Mouse (Mus musculus) embryonic facial prominence, embryonic 13.5 days (tissue): Measurements from ENCODE around the gene Gm10645. TPM values are rescaled to one million over a fixed set of nuclear protein-coding genes. Genes with fewer than 3 reads are reported as not detected.

Experiments
- ATAC-seq: fragments of 200-750 bp; cut with Nextera tagmentation; 2 replicates; pipeline ENCODE4 v1.8.0; 2017; ENCODE audit warnings: low read depth; ENCODE audit not compliant: insufficient number of reproducible peaks, insufficient read depth, low FRiP score, low TSS enrichment
- H3K27ac ChIP-seq: fragments of 300-500 bp; sonication (generic); 2 replicates; pipeline ENCODE4 v1.5.1; 2015; ENCODE audit warnings: moderate library complexity, mild to moderate bottlenecking, inconsistent platforms
- H3K27me3 ChIP-seq: fragments of 300-500 bp; sonication (generic); 2 replicates; pipeline ENCODE4 v1.6.1; 2015; ENCODE audit warnings: mild to moderate bottlenecking, inconsistent platforms
- H3K36me3 ChIP-seq: fragments of 300-500 bp; sonication (generic); 2 replicates; pipeline ENCODE4 v1.6.1; 2015; ENCODE audit warnings: mild to moderate bottlenecking, inconsistent platforms
- H3K4me1 ChIP-seq: fragments of 300-500 bp; sonication (generic); 2 replicates; pipeline ENCODE4 v1.6.1; 2015; ENCODE audit warnings: inconsistent platforms
- H3K4me2 ChIP-seq: fragments of 300-500 bp; sonication (generic); 2 replicates; pipeline ENCODE4 v1.6.1; 2015; ENCODE audit warnings: moderate library complexity, mild to moderate bottlenecking, inconsistent platforms
- H3K4me3 ChIP-seq: fragments of 300-500 bp; sonication (generic); 2 replicates; pipeline ENCODE4 v1.5.1; 2015; ENCODE audit warnings: mild to moderate bottlenecking, inconsistent platforms
- H3K9ac ChIP-seq: fragments of 300-500 bp; sonication (generic); 2 replicates; pipeline ENCODE4 v1.6.1; 2015; ENCODE audit warnings: mild to moderate bottlenecking, inconsistent platforms
- H3K9me3 ChIP-seq: fragments of 300-500 bp; sonication (generic); 2 replicates; pipeline ENCODE4 v1.6.1; 2016; ENCODE audit warnings: inconsistent platforms
- WGBS: fragments of 180-500 bp; shearing (Covaris S2); methylation state at CpG from one replicate; pipeline ENCODE4 v1.1.7; 2015; ENCODE audit warnings: mixed read lengths; 5-methylcytosine and 5-hydroxymethylcytosine counted together
- polyA plus RNA-seq: library from polyadenylated mRNA; unstranded; fragments of >200 nt; fragmentation: Nextera tagmentation; extraction: Ambion mirVana; gene quantifications from 2 replicates; pipeline ENCODE4 v1.2.1, GENCODE M21; 2015

Gene Gm10645
- 1.4 and 2.6 TPM in 2 replicates for polyA plus RNA-seq

DNA sequence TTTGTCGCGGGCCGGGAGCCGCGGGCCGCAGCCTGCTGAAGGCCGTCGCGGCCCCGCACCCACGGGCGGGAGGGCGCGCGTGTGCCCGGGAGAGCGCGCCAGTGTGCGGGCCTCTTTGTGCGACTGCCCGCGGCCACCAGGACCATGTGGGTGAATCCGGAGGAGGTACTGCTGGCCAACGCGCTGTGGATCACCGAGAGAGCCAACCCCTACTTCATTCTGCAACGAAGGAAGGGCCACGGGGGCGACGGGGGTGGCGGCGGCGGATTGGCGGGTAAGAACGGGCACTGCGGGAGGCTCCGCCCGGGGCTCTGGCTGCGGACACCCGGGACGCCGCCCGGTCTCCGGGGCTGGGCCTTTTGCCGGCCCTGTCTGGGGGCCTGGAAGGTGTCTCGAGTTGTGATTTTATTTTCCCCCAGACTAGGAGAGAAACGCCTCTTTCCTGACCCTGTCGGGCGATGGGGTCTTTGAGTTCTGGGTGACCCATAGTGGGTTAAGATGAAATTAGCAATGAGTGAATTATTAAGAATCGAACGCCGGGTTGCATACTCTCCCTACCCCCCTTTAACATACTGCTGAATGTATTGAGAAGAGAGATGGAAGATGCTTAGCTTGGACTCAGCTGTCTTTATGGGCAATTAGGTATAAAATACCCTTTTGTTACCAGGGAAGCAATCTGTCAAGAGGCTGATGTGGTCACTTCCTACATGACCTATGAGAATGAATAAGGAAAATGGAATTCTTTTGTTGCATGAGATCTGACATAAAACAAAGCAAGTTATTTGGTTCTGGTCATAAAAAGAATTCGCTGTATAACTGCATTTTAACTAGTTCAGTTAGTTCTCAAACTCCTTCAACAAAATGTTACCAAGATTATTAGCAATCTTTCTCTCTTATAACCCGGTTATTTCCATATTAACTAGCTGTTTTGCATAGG lies at the start of gene Gm10645:
Gene Gm10645, minus strand, starts transcription at position 240 of the 937 bp plus-strand sequence.
- H3K4me1 ChIP-seq: peaks cover 8% of the 10 kb centered on the region
- H3K4me3 ChIP-seq: peak within 1 kb of the TSS; percentile 74
- no peaks in the 10 kb centered on the region for H3K9me3 ChIP-seq
- H3K4me2 ChIP-seq: peak within 1 kb of the TSS; percentile 86
- peak within 1 kb of the TSS; percentile 70 for H3K27ac ChIP-seq
- 3% methylated on average over 54 of the region's 54 CpGs for WGBS
- no peaks in the 10 kb centered on the region for H3K36me3 ChIP-seq
- peak within 1 kb of the TSS; percentile 84 for H3K9ac ChIP-seq
- ATAC-seq: peak; percentile 22; the same call in 1 of the 2 replicates
- H3K27me3 ChIP-seq: peaks cover 14% of the 10 kb centered on the region

GRCm38 (mm10) chr8:83215065-83215464 lies 49.1 kb upstream of the Gm10645 start:
- WGBS: 70% methylated on average over 5 of the region's 5 CpGs
- H3K36me3 ChIP-seq: peaks cover 13% of the 10 kb centered on the region
- H3K27ac ChIP-seq: no peak overlapping the region
- no peaks in the 10 kb centered on the region for H3K27me3 ChIP-seq
- H3K4me1 ChIP-seq: no peaks in the 10 kb centered on the region
- no peaks in the 10 kb centered on the region for H3K9me3 ChIP-seq
- H3K4me2 ChIP-seq: no peak overlapping the region
- no peak overlapping the region for H3K4me3 ChIP-seq
- no peak overlapping the region for H3K9ac ChIP-seq
- no peak for ATAC-seq

DNA sequence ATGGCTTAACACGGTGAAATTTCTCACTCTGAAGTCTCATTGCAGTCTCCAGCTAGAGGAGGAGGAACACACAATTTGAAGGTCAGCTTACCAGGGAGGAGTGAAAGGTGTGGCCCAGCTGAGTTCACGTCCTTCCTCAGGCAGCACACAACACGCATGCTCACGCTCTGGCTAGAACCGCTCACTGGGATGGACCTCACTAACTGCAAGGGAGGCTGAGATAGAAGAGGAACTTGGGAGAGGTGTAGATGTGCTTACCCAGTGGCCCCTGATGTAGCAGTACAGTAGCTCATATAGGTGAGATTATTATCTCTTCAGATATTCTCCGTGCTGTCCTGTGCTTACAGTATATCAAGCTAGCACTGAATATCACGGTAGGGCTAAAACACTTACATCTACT lies 44.7 kb upstream of the Gm10645 start:
- Histone ChIP-seq H3K36me3 (peaks cover 13% of the 10 kb centered on the region), H3K9ac (no peak overlapping the region), H3K27me3 (no peaks in the 10 kb centered on the region), H3K9me3 (no peaks in the 10 kb centered on the region), H3K27ac (no peak overlapping the region), H3K4me2 (no peak overlapping the region), H3K4me1 (no peaks in the 10 kb centered on the region), H3K4me3 (no peak overlapping the region)
- WGBS: 94% methylated on average over 7 of the region's 7 CpGs
- no peak for ATAC-seq

DNA sequence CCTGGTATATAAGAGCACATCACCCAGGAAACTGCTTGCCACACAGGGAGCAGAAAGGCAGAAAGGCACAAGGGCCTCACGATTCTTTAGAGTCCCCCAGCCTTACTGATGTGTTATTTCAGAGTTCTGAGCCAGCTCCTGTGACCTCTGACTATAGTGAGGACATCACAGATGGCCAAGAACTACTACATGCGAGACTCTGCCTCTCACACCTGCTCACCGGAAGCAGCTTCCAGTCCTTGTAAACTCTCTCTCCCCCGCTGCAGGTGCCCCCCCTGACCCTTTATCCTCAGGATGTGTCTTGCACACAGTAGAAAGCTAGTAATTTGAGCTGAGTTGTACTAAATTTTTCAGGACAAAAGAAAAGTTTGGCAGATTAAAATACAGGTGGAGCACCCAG lies 43.6 kb upstream of the Gm10645 start:
- no peaks in the 10 kb centered on the region for H3K9me3 ChIP-seq
- no peaks in the 10 kb centered on the region for H3K4me1 ChIP-seq
- WGBS: 68% methylated on average over 4 of the region's 4 CpGs
- no peak overlapping the region for H3K27ac ChIP-seq
- no peak overlapping the region for H3K4me2 ChIP-seq
- H3K27me3 ChIP-seq: no peaks in the 10 kb centered on the region
- no peak for ATAC-seq
- no peak overlapping the region for H3K4me3 ChIP-seq
- H3K9ac ChIP-seq: no peak overlapping the region
- peaks cover 13% of the 10 kb centered on the region for H3K36me3 ChIP-seq

- H3K9ac ChIP-seq: no peak overlapping the region
- 83% methylated on average over 7 of the region's 7 CpGs for whole genome bisulfite sequencing
- H3K4me2 ChIP-seq: no peak overlapping the region
- no peaks in the 10 kb centered on the region for H3K27me3 ChIP-seq
- H3K27ac ChIP-seq: no peak overlapping the region
- no peak overlapping the region for H3K4me3 ChIP-seq
- no peak for ATAC-seq
- H3K36me3 ChIP-seq: no peaks in the 10 kb centered on the region
- H3K4me1 ChIP-seq: peaks cover under 1% of the 10 kb centered on the region; the same call in 1 of the 2 replicates
- no peaks in the 10 kb centered on the region for H3K9me3 ChIP-seq
Measured at GRCm38 (mm10) chr8:83205907-83206306, 39.9 kb upstream of the Gm10645 start.

DNA sequence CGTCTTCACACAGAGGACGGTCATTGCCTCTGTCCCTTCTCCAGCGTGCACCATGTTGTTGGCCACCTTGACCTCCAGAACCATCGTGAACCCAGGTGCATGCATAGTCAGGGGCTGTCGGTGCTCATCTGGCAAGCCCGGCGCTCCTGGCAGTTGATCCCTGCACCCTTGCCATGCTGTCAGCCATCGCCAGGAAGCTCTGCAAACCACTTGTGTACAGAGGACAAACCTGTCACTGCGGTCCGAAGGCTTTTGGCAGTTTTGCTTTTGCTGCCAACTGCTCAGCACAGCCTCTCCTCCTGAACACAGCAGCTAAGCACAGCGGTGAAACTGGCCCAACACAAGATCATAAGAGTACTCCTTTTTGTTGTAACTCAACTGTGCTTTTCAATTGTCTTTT lies 37.0 kb upstream of the Gm10645 start:
- H3K9ac ChIP-seq: no peak overlapping the region
- H3K27me3 ChIP-seq: no peaks in the 10 kb centered on the region
- no peaks in the 10 kb centered on the region for H3K36me3 ChIP-seq
- H3K9me3 ChIP-seq: no peaks in the 10 kb centered on the region
- WGBS: 94% methylated on average over 11 of the region's 11 CpGs
- H3K4me3 ChIP-seq: no peak overlapping the region
- ATAC-seq: no peak
- no peak overlapping the region for H3K4me2 ChIP-seq
- H3K4me1 ChIP-seq: peaks cover 13% of the 10 kb centered on the region
- no peak overlapping the region for H3K27ac ChIP-seq

DNA sequence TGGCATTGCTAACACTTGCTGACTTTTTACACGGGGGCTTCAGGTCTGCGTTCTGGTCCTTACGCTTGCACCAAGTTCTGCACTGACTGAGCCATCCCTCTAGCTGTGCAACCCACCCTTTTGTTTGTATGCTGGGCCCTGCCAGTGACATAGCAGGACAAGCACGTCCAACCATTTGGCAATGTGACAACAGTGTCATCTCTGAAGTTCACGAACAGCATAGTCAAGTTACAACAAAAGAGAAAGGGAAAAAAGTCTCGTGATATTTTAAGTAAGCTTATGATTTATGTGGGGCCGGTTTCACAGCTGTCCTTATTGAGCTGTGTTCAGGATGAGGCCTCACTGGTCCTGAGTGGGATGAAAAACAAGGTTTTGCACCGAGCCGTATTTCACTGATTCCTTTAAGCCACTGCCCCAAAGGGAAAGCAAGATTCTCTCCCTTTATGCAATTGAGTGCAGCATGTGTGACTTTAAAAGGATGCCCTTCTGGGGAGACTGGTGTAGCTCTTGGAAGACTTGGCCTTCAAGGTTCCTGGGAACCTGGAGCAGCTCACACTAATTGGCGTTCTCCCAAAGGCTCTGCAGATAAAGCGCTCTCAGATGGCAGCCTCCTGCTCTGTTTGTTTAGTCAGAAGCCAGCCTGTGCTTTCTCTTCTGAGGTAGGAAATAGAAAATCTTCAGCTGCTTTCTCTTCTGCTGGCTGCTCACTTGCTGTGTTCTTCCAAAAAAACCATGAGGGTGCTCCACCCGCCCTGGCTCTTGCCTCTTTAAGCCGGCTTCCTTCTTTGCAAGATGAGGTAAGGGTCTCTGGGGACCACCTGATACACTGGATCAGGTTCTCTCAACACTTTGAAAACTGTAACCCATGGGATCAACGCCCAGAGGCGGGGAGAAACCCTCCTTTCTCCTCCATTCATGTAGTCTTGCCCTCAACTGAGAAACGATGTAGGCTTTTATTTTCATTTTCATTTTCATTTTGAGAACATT lies 34.5 kb upstream of the Gm10645 start:
- no peak for ATAC-seq
- Histone ChIP-seq H3K27ac (peak overlapping the region; percentile 24; the same call in 1 of the 2 replicates), H3K4me3 (no peak overlapping the region), H3K36me3 (no peaks in the 10 kb centered on the region), H3K4me1 (peaks cover 13% of the 10 kb centered on the region), H3K27me3 (no peaks in the 10 kb centered on the region), H3K4me2 (no peak overlapping the region; the same call in 1 of the 2 replicates), H3K9me3 (no peaks in the 10 kb centered on the region), H3K9ac (no peak overlapping the region)
- 70% methylated on average over 16 of the region's 16 CpGs for WGBS

DNA sequence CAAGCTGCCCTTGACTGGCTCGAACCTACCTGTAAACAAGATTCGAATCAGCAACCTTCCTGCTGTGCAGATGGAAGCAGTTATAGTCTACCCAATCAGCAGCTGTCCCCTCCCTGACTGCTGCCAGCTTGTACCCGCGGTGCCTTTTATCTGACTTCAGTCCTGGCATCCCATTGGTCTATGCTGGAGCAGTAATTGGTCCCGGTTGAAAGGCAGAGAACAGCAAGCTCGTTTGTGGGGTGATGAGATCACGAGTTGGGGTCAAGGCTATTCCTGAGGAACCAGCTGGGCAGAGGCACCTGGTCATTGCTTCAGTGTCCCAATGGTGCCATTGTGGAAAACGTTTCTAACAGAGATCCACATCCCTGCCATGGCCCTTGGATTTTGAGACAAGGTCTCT lies 33.7 kb upstream of the Gm10645 start:
- Histone ChIP-seq H3K9me3 (no peaks in the 10 kb centered on the region), H3K9ac (no peak overlapping the region), H3K4me2 (no peak overlapping the region), H3K27me3 (no peaks in the 10 kb centered on the region), H3K4me3 (no peak overlapping the region), H3K36me3 (no peaks in the 10 kb centered on the region), H3K4me1 (peaks cover 13% of the 10 kb centered on the region), H3K27ac (no peak overlapping the region; the same call in 1 of the 2 replicates)
- no peak for ATAC-seq
- 60% methylated on average over 8 of the region's 8 CpGs for WGBS

DNA sequence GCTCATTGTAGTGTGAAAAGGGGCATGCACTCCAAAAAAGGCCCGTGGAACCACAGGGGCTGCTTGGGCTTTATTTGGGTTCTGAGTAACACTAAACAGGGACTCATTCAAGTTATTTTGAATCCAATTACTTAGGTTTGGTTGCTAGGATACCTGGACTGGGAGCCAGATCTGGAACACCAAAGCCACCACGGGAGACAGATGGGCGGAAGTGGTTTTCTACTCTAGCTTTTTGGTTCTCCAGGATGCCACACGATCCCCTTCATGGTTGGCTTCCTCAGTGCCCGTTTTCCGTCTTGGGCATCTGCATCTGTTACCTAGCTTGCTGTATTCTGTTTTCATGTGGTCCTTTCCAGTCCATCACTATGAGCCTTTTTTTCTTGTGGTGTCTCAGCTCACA lies 30.1 kb upstream of the Gm10645 start:
- Histone ChIP-seq H3K4me3 (no peak overlapping the region), H3K36me3 (no peaks in the 10 kb centered on the region), H3K27me3 (no peaks in the 10 kb centered on the region), H3K9me3 (no peaks in the 10 kb centered on the region), H3K9ac (no peak overlapping the region), H3K4me2 (no peak overlapping the region), H3K27ac (no peak overlapping the region), H3K4me1 (peaks cover 13% of the 10 kb centered on the region)
- 77% methylated on average over 6 of the region's 6 CpGs for WGBS
- no peak for ATAC-seq

- Histone ChIP-seq H3K9ac (no peak overlapping the region), H3K27me3 (no peaks in the 10 kb centered on the region), H3K4me1 (peaks cover 2% of the 10 kb centered on the region; the same call in 1 of the 2 replicates), H3K36me3 (no peaks in the 10 kb centered on the region), H3K27ac (no peak overlapping the region), H3K4me3 (no peak overlapping the region), H3K4me2 (no peak overlapping the region), H3K9me3 (no peaks in the 10 kb centered on the region)
- 60% methylated on average over 4 of the region's 4 CpGs for WGBS
- no peak for ATAC-seq
Measured at GRCm38 (mm10) chr8:83189538-83190095, 23.6 kb upstream of the Gm10645 start.

DNA sequence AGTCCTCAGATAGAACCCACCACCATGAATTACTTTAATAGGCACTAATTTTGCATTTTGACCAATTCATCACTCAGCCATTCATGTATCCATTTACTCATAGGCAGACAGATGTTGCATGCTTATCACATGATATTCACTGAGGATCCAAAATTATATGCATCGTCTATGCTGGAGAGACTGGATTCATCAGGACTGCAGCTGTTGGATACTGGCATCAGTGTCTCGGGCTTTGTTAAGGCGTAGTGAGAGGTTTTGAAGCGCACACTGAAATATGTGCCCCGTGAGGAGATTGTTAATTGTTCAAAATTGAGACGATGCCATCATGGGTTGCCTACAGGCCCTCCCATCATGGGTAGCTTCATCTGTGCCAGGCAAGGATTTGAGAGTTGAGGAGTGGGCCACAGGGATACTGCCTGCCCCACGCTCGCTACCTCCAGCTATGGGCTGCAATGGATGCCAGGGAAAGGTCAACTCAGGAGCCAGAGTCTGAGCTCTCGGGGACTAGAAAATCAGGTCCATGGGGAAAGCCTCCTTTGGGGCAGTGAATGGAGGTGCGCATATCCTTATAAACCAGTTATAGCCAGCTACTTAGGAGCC lies 21.5 kb upstream of the Gm10645 start:
- Histone ChIP-seq H3K4me1 (peaks cover 15% of the 10 kb centered on the region), H3K36me3 (no peaks in the 10 kb centered on the region), H3K27ac (no peak overlapping the region), H3K9ac (no peak overlapping the region), H3K9me3 (no peaks in the 10 kb centered on the region), H3K4me2 (no peak overlapping the region), H3K4me3 (no peak overlapping the region), H3K27me3 (no peaks in the 10 kb centered on the region)
- ATAC-seq: no peak
- 86% methylated on average over 10 of the region's 10 CpGs for WGBS
